Mouse (Mus musculus) heart, adult 18-20 months (tissue): ENCODE data around the gene Gm10234. TPM values are rescaled to one million over a fixed set of nuclear protein-coding genes. Genes with fewer than 3 reads are reported as not detected.

Source experiments
- DNase-seq, 2 experiments: peaks; one replicate each; pipeline ENCODE4 v3.0.0; 2021 to 2022; ENCODE audit warnings: mixed read lengths in 1 of 2
- long read RNA-seq, 2 experiments: library from polyadenylated mRNA; stranded (forward); transcript quantifications; one replicate each; pipeline ENCODE4 v2.0.0; 2021
- total RNA-seq, 2 experiments: library from RNA; stranded (reverse); gene quantifications; 2 replicates each; pipeline ENCODE4 v1.2.3; 2021

The Gm10234 gene
- not detected for total RNA-seq
- long read RNA-seq, experiment 1, result 0 reads
- long read RNA-seq, experiment 2, result 0 reads

DNA sequence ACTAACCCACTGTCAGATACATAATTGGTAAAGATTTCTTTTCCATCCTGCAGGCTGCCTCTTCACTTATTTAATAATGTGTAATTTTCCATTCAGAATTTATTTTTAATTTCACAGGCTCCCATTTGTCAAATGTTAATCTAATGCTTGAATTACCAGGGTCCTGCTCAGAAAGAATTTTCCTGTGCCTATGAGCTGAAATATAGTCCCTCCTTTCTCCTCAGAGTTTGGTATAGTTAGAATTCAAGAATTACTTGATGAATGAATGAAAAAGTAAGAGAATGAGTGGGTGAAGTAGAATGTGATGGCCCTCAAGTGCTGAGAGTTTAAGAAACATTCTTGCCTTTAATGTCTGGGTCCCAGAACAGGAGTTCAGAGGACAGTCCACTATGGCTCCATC is at the start of gene Gm10234:
Gene Gm10234, plus strand, starts transcription at position 301 of the 400 bp plus-strand sequence.
- no peak for DNase-seq

DNA sequence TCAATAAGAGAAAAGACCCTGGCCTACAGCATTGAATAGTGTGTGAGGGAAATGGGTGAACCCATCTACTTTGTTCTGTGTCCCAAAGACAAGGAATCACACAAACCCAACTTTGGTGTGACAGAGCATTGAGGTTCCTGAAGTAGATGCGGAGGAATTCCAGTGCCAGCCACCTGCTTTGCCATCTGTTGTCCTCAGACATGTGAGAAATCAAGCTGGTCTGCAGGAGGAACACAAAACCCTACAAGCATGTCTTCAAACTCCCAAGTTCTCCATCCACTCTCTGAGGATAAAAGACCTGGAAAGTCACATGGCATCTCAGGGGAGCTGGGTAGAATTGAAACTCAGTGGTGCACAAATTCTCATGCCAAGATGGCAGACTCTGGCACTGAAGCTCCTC is 44.3 kb upstream of the Gm10234 start:
- no peak for DNase-seq

DNA sequence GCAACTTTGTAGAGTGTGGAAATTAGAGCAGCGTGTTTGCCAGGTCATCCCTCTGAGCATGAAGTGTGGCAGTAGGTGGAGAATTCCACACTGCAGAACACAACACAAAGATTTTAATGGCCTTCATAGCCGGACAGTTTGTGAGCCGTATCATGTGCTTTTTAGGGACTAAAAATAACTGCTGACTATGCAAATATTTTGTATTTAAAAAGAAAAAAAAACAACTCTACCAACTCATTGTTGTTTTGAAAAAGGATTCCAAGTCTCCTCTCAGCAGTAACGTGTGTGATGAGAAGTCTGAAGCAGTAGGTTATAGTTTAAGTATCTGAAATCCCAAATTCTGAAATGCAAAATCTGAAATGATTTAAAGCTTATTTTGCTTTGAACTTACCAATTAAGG is 25.9 kb upstream of the Gm10234 start:
- no peak for DNase-seq

DNA sequence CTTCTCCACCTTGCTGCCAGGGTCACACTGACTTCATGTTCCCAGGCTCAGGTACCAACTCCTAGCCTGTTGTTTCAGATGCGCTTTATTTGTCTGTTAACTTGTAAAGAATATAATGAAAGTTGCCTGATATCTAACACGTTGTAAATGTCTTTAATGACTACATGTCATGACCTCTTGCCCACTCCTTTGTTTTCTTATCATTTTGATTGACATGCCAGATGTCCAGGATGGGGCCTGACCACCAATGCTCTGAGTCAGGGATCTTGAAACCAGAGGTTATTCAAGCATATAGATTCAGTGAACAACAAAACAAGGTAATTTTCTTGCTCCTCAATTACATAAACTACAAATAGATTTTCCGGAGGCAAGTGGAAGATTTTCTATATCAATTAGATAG is 23.5 kb upstream of the Gm10234 start:
- DNase-seq, result no peak

DNA sequence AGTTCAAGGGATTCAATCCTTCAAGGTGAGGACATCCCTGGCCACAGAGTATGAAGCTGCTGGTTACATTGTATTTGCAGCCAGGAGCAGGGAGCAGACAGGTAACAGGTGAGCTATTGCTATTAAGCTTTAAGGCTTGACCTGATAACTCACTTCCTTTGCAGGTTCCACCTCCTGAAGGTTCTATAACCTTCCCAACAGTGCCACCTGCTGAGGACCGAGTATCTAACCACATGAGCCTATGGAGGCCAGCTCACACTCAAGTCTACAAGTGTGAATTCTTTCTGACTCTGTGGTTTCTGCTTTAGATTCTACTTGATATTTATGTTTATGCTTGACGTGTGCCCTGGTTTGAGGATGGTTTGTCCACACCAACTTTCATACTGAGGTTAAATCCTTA is 21.3 kb upstream of the Gm10234 start:
- DNase-seq, result peak in 1 of 2 experiments; percentile 8

DNA sequence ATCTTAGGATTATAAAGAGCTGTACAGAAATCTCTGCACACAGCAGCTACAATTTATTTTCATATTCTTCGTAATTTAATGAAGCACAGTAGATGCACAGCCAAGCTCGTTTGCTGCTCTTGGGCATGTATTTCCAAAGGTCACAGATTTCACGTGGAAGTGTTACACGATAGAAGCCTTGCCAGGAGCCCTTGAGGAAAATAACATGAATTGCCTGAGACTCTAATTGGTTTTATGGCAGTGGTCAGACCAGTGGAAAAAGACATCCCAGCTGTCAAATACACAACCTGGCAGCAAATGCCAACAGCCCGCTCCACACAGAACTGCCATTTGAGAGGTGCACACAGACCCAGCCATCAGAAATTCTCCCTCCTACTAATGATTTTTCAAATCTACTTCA is 9.3 kb downstream of the Gm10234 start:
- no peak for DNase-seq

DNA sequence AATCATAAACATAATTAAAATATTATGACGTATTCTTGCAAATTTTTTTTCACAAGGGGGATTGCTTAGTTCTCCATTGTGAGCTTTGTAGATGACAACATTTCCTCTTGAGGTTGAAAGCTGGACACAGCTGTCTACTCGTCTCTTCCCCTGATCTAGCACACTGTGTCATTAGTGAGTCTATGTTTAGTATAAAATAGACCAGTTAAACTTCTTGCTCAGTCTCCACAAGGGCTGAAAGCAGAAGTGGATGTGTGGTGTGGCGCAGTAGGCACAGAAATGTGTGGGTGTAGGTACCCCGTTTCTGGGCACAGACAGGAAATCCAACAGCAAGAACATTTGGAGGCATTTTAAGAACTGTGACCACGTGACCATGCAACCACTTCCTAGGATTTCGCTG is 12.9 kb downstream of the Gm10234 start:
- DNase-seq, result peak in 1 of 2 experiments; percentile 33

DNA sequence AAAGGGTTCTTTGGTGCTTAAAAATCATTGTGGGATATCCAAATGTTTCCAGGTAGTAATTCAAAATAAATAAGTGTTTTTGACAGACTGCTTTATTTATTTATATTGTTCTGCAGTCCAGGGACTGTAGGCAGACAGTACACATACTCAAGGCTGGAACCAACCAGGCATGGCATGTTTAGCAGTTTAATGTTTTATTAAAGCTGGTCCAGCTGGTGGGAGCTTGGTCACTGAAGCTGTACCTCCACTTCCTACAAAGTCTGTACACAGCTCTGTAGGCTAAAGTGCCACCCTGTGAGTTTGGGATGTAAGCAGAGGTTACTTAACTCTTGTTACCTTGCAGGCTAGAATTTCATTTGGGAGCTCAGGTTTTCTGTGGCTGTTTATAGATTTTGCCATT is 27.5 kb downstream of the Gm10234 start:
- DNase-seq, result no peak

DNA sequence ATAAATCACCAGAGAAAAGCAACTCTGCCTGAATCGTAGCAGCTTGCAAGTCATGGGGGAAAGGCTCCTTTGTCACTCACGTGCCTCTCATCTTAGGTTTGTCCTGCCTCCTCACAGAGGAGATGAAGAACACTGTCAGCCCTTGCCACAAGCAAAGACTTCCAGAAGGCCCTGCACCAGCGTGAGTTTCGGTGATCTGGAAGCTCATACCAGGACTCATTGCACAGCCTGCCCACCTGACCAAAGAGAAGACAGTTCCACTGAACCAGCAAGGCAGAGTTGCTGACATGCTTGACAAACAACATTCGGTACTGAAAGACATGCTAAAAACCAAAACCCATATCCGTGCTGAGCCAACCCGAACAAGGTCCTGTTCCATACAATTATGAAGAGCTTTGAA is 31.1 kb downstream of the Gm10234 start:
- no peak for DNase-seq

DNA sequence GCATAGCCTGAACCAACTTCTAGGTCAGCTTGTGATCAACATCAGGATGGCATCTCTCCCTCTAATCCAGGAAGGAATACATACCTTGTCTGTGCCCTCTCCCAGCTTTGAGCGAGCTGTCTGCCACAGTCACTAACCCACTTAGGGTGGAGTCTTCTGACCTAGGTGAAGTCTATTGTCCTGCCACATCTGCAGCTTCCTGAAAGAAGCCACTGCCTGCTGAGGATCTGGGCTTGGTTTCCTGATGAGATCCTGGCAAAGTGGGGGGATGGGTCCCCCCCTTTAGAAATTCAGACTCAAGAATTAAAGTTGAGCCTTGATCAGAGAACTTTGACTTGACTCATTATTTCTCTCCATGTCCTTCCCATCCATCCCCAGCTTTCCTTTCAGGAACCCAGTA is 32.0 kb downstream of the Gm10234 start:
- DNase-seq, result no peak

DNA sequence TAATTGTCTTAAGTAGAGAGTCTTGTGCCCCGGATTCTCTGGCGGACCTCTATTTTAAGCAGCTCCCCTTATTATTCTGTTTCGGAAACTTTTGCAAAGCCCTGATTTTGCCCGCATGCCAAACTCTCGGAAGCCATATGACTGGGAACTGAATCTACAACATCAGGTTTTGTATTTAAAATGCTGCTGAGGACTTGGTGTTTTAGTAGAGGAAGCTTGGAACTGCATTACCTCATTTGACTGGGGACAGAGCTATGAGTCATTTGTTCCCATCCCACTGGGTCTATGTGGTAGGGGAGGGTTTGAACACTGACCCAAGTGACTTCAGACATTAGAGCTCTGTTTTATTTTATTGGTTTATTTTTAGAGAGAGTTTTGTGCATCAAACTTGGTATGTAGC is 38.2 kb downstream of the Gm10234 start:
- peak; percentile 9 to 17 for DNase-seq

DNA sequence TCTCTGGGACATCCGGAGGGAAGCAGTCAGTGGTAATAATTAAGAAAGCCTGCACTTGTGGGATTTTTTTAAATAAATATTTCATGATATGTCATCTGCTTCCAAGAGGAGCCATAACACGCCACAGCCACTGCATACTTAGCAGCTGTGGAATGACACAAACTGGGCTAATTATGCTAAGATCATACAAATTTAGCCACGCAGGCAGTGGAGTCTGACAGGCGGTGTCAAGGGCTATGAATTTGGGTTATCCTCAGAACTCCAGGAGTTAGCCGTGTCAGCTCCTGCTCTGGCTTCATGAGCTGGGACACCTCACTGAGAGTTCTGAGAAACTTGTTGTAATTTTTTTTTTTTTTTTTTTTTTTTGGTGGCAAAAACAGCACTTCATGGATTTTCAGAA is 40.8 kb downstream of the Gm10234 start:
- DNase-seq, result no peak

DNA sequence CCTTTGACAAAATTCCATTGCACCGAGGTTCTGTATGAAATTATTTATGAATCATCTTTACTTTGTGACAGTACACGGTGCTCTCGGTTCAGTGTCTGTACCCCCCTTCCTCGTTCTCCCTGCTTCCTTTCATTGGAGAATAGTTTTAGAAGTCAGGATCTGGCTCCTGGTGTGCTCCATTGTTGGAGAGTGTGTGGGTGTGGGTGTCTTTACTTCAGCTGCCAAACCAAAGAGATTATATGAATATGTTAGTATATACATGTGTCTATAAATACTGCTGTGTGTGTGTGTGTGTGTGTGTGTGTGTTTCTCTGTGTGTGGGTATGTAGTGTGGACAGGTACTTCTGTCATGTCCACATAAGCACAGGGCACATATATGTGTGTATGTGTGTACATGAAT is 49.9 kb downstream of the Gm10234 start:
- DNase-seq, result no peak

Other genes starting within 250 kb of the Gm10234 start
- gene Kbtbd8, start 204.9 kb upstream of the Gm10234 start, total RNA-seq, result 1 to 10 TPM; 1.4 to 1.5 TPM